Mouse (Mus musculus) fibroblast of lung, adult 2 months (primary cell): ENCODE measurements at regions not wholly inside any gene's neighbourhood (a gene's known extent, or its start where the extent isn't known, plus 50 kb on each side); places are given as distances from the start of the nearest gene placed in this dataset.

Experiments
- DNase-seq: peaks from one replicate; pipeline ENCODE4 v3.0.0-alpha.2; 2011; ENCODE audit warnings: low read depth

DNA sequence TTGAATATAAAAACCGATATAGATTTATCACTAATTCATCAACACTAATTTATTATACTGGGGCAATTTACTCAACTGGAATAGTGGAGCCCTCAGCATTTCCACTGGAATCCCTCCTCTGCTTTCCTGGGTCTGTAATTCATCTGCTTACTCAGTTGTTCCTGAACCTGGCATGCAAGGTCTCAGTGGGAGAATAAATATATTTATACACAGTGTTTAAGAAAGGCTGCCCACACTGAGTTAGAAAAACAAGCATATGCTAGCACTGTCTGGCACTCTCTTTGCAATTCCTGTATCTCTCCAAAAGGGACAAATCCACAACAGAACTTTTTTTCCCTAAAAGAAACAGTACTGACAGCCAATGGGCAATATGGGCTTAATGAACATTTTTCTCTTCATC, 100.1 kb upstream of the Gm10192 start:
- DNase-seq = no peak

DNA sequence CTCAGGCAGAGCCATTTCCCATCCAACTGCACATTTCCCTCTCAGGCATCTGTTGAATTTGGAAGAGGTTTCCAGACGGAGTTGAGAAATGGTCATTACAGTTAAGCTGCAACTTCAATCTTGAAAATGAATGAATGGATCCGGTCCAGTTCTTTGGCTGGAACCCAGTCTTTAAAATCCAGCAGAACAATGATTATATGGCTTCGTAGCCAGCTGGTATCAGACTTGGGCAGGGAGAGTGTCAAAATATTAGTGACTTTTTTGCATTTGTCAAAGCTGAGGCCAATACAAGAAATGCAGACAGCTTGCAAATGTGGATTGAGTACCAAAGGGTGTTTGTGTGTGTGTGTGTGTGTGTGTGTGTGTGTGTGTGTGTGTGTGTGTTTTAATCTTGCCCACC, 99.7 kb upstream of the Gm10192 start:
- peak; percentile 70 for DNase-seq

DNA sequence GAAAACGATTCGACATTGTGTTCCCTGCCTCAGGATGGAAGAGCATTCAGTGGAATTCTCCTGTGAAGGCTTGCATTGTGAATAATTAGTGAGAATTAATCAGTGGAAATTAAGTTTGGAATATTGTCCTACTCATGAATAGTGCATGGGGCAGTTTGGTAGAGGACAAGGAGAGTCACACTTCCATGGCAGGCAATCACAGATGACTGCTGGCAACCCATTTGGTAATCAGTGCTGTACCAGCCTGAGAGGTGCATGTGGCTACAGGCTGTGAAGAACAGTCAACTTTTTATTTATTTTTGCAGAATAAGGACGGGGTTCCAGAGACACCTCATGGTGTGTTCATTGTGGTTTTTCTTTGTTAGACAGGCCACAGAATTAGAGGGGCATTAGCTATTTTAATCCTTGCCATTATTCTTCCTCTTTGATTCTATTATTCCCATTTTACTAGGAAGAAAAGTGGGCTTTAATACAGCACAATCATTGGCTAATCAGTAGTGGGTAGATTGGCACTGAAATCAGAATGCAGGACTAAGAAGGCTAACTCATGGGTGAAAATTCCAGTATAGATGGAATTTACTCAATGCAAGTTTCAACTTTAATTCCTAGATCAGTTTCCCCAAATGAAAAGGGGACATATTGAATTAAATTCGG, 98.3 kb upstream of the Gm10192 start:
- no peak for DNase-seq

DNA sequence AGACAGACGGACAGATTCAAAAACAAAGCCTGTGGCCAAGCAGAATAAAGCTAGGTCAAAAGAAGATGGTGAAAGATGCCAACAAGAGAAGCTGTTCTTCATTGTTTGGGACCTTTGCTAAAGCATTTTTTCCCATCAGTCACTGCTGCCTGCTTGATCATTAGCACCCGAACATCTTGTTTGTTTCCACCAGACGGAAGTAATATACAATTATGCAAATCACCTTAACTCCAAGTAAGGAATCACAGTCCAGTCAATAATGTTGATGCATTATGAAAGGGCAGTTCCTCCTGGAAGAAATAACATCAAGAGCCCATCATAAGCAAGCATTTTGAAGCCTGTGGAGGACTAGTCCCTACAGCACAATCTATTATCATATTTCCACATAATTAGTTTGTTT, 97.7 kb upstream of the Gm10192 start:
- DNase-seq = no peak

DNA sequence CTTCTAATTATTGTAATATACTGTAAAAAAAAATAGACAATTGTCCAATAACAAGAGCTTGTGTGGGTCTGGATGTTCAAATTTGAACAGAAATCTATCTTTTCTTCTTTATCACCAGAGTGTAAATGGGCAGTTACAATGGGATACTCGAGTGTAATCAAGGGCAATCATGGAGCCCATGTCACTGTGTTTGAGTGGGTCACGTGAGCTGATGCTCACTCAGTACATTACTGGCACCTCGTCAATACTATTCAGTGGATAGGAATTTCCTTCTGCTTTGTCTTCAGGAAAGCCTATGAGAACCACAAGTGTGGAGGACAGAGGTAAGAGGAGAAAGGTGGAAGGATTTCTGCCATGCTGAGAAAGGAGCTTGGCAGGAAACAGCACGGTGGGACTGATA, 54.0 kb upstream of the Gm10192 start:
- DNase-seq = no peak

DNA sequence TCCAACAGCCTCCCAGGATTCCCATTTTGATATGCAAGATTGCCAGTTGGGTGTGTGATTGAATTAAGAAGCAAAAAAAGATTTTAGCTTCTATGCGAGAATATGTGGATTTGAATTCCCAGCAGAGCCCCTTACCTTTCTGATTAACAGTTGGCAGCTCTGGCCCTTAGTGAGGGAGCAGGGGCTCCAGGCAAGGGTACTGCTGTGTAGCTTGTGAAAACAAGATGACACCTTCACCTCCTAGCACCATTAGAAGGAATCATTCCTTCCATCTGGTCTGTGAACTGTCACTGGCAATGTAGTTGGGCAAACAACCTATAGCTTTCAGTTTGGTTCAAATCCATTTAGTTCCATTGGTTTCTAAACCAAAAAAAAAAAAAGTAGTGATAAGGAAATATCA, 53.4 kb upstream of the Gm10192 start:
- DNase-seq = no peak

DNA sequence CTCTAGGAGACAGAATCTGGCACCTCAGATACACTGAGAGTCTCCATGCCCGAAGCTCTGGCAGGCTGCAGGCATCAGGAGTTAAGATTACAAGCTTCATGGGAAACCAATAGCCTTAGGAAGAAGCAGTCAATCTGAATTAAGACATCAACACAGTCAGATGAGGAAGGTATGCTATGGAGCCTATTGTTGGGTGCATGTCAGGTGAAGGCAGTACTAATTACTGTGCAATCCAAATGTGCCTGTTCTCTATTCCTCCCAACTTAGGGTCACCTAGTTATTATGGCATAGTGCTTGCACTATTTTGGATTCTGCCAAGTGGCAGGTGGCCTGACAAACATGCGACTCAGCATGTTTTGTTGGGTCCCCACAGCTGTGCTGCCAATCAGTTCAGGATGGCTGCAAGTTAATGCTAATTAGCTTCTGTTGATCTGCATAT, 53.0 kb upstream of the Gm10192 start:
- DNase-seq = no peak
